Mouse (Mus musculus) heart, embryonic 11.5 days (tissue): ENCODE data around the gene Rnf135. TPM values are rescaled to one million over a fixed set of nuclear protein-coding genes. Genes with fewer than 3 reads are reported as not detected.
"Not testable (repeated sequence)": the region's sequence is repeated elsewhere in the genome, so short reads cannot be mapped to it uniquely, and the experiment has no call there.

ENCODE experiments used
- ATAC-seq: fragments of 200-750 bp; cut with Nextera tagmentation; replicated peaks from 2 replicates; pipeline ENCODE4 v1.8.0; 2017; ENCODE audit warnings: moderate library complexity; ENCODE audit not compliant: insufficient number of reproducible peaks, low FRiP score, low TSS enrichment
- H3K27ac ChIP-seq: fragments of 300-500 bp; sonication (generic); 2 replicates; pipeline ENCODE4 v1.5.1; 2014; ENCODE audit warnings: mild to moderate bottlenecking, low read depth, low read length
- H3K27me3 ChIP-seq: fragments of 300-500 bp; sonication (generic); 2 replicates; pipeline ENCODE4 v1.6.1; 2014; ENCODE audit warnings: mild to moderate bottlenecking, low read length, mixed read lengths; ENCODE audit not compliant: control insufficient read depth, insufficient read depth
- H3K36me3 ChIP-seq: fragments of 300-500 bp; sonication (generic); 2 replicates; pipeline ENCODE4 v1.6.1; 2014; ENCODE audit warnings: mild to moderate bottlenecking, low read length, moderate library complexity, mixed read lengths; ENCODE audit not compliant: control insufficient read depth, insufficient read depth
- H3K4me1 ChIP-seq: fragments of 300-500 bp; sonication (generic); 2 replicates; pipeline ENCODE4 v1.6.1; 2014; ENCODE audit warnings: low read length; ENCODE audit not compliant: control insufficient read depth, insufficient read depth
- H3K4me2 ChIP-seq: fragments of 300-500 bp; sonication (generic); 2 replicates; pipeline ENCODE4 v1.6.1; 2014; ENCODE audit warnings: mild to moderate bottlenecking, moderate library complexity
- H3K4me3 ChIP-seq: fragments of 300-500 bp; sonication (generic); 2 replicates; pipeline ENCODE4 v1.5.1; 2014; ENCODE audit warnings: low read depth, low read length
- H3K9ac ChIP-seq: fragments of 300-500 bp; sonication (generic); 2 replicates; pipeline ENCODE4 v1.6.1; 2014; ENCODE audit warnings: mild to moderate bottlenecking, low read depth, low read length, moderate library complexity
- H3K9me3 ChIP-seq: fragments of 300-500 bp; sonication (generic); replicated peaks from 2 replicates; pipeline ENCODE4 v1.6.1; 2016; ENCODE audit warnings: low read length; ENCODE audit not compliant: control insufficient read depth
- WGBS: fragments of 180-500 bp; shearing (Covaris S2); extraction: QIAGEN DNeasy Blood & Tissue Kit; methylation state at CpG from one replicate; pipeline ENCODE4 v1.1.7; 2014; ENCODE audit not compliant: insufficient replicate concordance; 5-methylcytosine and 5-hydroxymethylcytosine counted together
- polyA plus RNA-seq: library from polyadenylated mRNA; unstranded; fragments of >200 nt; fragmentation: Nextera tagmentation; extraction: Ambion mirVana; gene quantifications from 2 replicates; pipeline ENCODE4 v1.2.1, GENCODE M21; 2014

The Rnf135 gene
- polyA plus RNA-seq, 1 experiment from 2014 or later = 6.1 TPM

GRCm38 (mm10) chr11:80215291-80215690, 31.6 kb downstream of the Rnf135 start:
- Histone ChIP-seq H3K27ac (no peak overlapping the region), H3K4me3 (no peak overlapping the region), H3K27me3 (no peaks in the 10 kb centered on the region), H3K9me3 (no peaks in the 10 kb centered on the region), H3K36me3 (peaks cover 8% of the 10 kb centered on the region), H3K4me1 (peaks cover 4% of the 10 kb centered on the region; the same call in 1 of the 2 replicates), H3K9ac (no peak overlapping the region), H3K4me2 (no peak overlapping the region)
- no peak for ATAC-seq
- 89% methylated on average over 3 of the region's 3 CpGs for WGBS

- ATAC-seq = no peak
- H3K9ac ChIP-seq = no peak overlapping the region; the same call in 1 of the 2 replicates
- H3K4me1 ChIP-seq = no peaks in the 10 kb centered on the region
- peaks cover 7% of the 10 kb centered on the region for H3K36me3 ChIP-seq
- H3K27ac ChIP-seq = no peak overlapping the region
- no peaks in the 10 kb centered on the region for H3K9me3 ChIP-seq
- no peak overlapping the region for H3K4me3 ChIP-seq
- 79% methylated on average over 11 of the region's 11 CpGs for WGBS
- H3K4me2 ChIP-seq = no peak overlapping the region
- H3K27me3 ChIP-seq = no peaks in the 10 kb centered on the region
Measured at GRCm38 (mm10) chr11:80218657-80219293, 35.1 kb downstream of the Rnf135 start.

GRCm38 (mm10) chr11:80230066-80230465, 46.4 kb downstream of the Rnf135 start:
- H3K27ac ChIP-seq, H3K36me3 ChIP-seq, H3K4me1 ChIP-seq, H3K9me3 ChIP-seq, H3K27me3 ChIP-seq, H3K4me3 ChIP-seq, ATAC-seq, H3K9ac ChIP-seq, H3K4me2 ChIP-seq: not testable (repeated sequence)
- WGBS = 86% methylated on average over 4 of the region's 5 CpGs

- Histone ChIP-seq H3K9ac (no peak overlapping the region), H3K27me3 (no peaks in the 10 kb centered on the region), H3K4me1 (no peaks in the 10 kb centered on the region), H3K9me3 (no peaks in the 10 kb centered on the region), H3K4me2 (no peak overlapping the region), H3K27ac (no peak overlapping the region), H3K4me3 (no peak overlapping the region), H3K36me3 (peaks cover 7% of the 10 kb centered on the region)
- no peak for ATAC-seq
- 69% methylated on average over 3 of the region's 3 CpGs for WGBS
Measured at GRCm38 (mm10) chr11:80237278-80237677, 53.6 kb downstream of the Rnf135 start.

- no peak overlapping the region for H3K4me2 ChIP-seq
- peaks cover 7% of the 10 kb centered on the region for H3K36me3 ChIP-seq
- H3K4me1 ChIP-seq = no peaks in the 10 kb centered on the region
- no peak overlapping the region for H3K27ac ChIP-seq
- WGBS = 63% methylated on average over 4 of the region's 4 CpGs
- H3K9ac ChIP-seq = no peak overlapping the region
- no peak overlapping the region for H3K4me3 ChIP-seq
- ATAC-seq = no peak
- H3K9me3 ChIP-seq = no peaks in the 10 kb centered on the region
- no peaks in the 10 kb centered on the region for H3K27me3 ChIP-seq
Measured at GRCm38 (mm10) chr11:80238306-80238705, 54.7 kb downstream of the Rnf135 start.

- Histone ChIP-seq H3K27ac (no peak overlapping the region), H3K4me1 (no peaks in the 10 kb centered on the region), H3K27me3 (no peaks in the 10 kb centered on the region), H3K36me3 (peaks cover 20% of the 10 kb centered on the region), H3K4me3 (no peak overlapping the region), H3K4me2 (no peak overlapping the region), H3K9me3 (no peaks in the 10 kb centered on the region), H3K9ac (no peak overlapping the region)
- ATAC-seq = no peak
Measured at GRCm38 (mm10) chr11:80247026-80247425, 63.4 kb downstream of the Rnf135 start.

- WGBS = 82% methylated on average over 3 of the region's 3 CpGs
- Histone ChIP-seq H3K9ac (no peak overlapping the region), H3K4me2 (no peak overlapping the region), H3K4me3 (no peak overlapping the region), H3K27me3 (no peaks in the 10 kb centered on the region), H3K4me1 (no peaks in the 10 kb centered on the region), H3K9me3 (no peaks in the 10 kb centered on the region), H3K27ac (no peak overlapping the region), H3K36me3 (peaks cover 20% of the 10 kb centered on the region)
- ATAC-seq = no peak
Measured at GRCm38 (mm10) chr11:80248531-80248930, 64.9 kb downstream of the Rnf135 start.

Other genes starting within 250 kb of the Rnf135 start
- 47.3 and 52.8 TPM in 2 replicates for gene Utp6, start 221.5 kb upstream of the Rnf135 start, polyA plus RNA-seq
- 16.9 and 22.0 TPM in 2 replicates for gene Suz12, start 190.7 kb upstream of the Rnf135 start, polyA plus RNA-seq
- 41.3 and 45.1 TPM in 2 replicates for gene Crlf3, start 102.9 kb upstream of the Rnf135 start, polyA plus RNA-seq
- gene Atad5, start 94.5 kb upstream of the Rnf135 start, polyA plus RNA-seq = 8.1 and 8.9 TPM in 2 replicates
- 28.2 and 31.5 TPM in 2 replicates for gene Tefm, start 41.7 kb upstream of the Rnf135 start, polyA plus RNA-seq
- gene Adap2, start 29.7 kb upstream of the Rnf135 start, polyA plus RNA-seq = 0.39 and 0.73 TPM in 2 replicates
- 65.2 and 68.7 TPM in 2 replicates for gene Rhot1, start 25.2 kb downstream of the Rnf135 start, polyA plus RNA-seq
- gene Rhbdl3, start 117.1 kb downstream of the Rnf135 start, polyA plus RNA-seq = 0.27 and 0.35 TPM in 2 replicates
- gene 5730455P16Rik, start 194.2 kb downstream of the Rnf135 start, polyA plus RNA-seq = 14.6 and 14.8 TPM in 2 replicates
- gene Zfp207, start 199.4 kb downstream of the Rnf135 start, polyA plus RNA-seq = 189 and 200 TPM in 2 replicates
- 185 and 215 TPM in 2 replicates for gene Psmd11, start 244.8 kb downstream of the Rnf135 start, polyA plus RNA-seq